Mouse (Mus musculus) liver, embryonic 11.5 days (tissue): ENCODE measurements around the gene Msi1. TPM values are rescaled to one million over a fixed set of nuclear protein-coding genes. Genes with fewer than 3 reads are reported as not detected.

Source experiments
- ATAC-seq: fragments of 200-750 bp; cut with Nextera tagmentation; replicated peaks from 2 replicates; pipeline ENCODE4 v1.8.0; 2017; ENCODE audit warnings: moderate number of reproducible peaks, mild to moderate bottlenecking, moderate TSS enrichment, moderate library complexity; ENCODE audit not compliant: low FRiP score
- DNase-seq: peaks from one replicate; pipeline ENCODE4 v3.0.0-alpha.2; 2017; ENCODE audit warnings: low spot score
- H3K27ac ChIP-seq: fragments of 300-500 bp; sonication (generic); 2 replicates; pipeline ENCODE4 v1.5.1; 2014; ENCODE audit warnings: mild to moderate bottlenecking, low read depth, low read length, control low read depth
- H3K27me3 ChIP-seq: fragments of 300-500 bp; sonication (generic); replicated peaks from 2 replicates; pipeline ENCODE4 v1.6.1; 2014; ENCODE audit warnings: low read length, mixed read lengths; ENCODE audit not compliant: control insufficient read depth, insufficient read depth
- H3K36me3 ChIP-seq: fragments of 300-500 bp; sonication (generic); 2 replicates; pipeline ENCODE4 v1.6.1; 2014; ENCODE audit warnings: mild to moderate bottlenecking, low read length, moderate library complexity, mixed read lengths; ENCODE audit not compliant: control insufficient read depth, insufficient read depth
- H3K4me1 ChIP-seq: fragments of 300-500 bp; sonication (generic); replicated peaks from 2 replicates; pipeline ENCODE4 v1.6.1; 2014; ENCODE audit warnings: low read length, mixed read lengths; ENCODE audit not compliant: control insufficient read depth, insufficient read depth
- H3K4me2 ChIP-seq: fragments of 300-500 bp; sonication (generic); 2 replicates; pipeline ENCODE4 v1.6.1; 2014; ENCODE audit warnings: mild to moderate bottlenecking, control low read depth, moderate library complexity
- H3K4me3 ChIP-seq: fragments of 300-500 bp; sonication (generic); 2 replicates; pipeline ENCODE4 v1.5.1; 2014; ENCODE audit warnings: low read depth, low read length, control low read depth
- H3K9ac ChIP-seq: fragments of 300-500 bp; sonication (generic); 2 replicates; pipeline ENCODE4 v1.6.1; 2014; ENCODE audit warnings: low read depth, low read length, control low read depth
- H3K9me3 ChIP-seq: fragments of 300-500 bp; sonication (generic); 2 replicates; pipeline ENCODE4 v1.6.1; 2016; ENCODE audit warnings: low read length, inconsistent platforms, mixed read lengths; ENCODE audit not compliant: control insufficient read depth
- WGBS: fragments of 180-500 bp; shearing (Covaris S2); extraction: QIAGEN DNeasy Blood & Tissue Kit; methylation state at CpG from one replicate; pipeline ENCODE4 v1.1.7; 2014; 5-methylcytosine and 5-hydroxymethylcytosine counted together
- polyA plus RNA-seq: library from polyadenylated mRNA; unstranded; fragments of >200 nt; fragmentation: Nextera tagmentation; extraction: Ambion mirVana; gene quantifications from 2 replicates; pipeline ENCODE4 v1.2.1, GENCODE M21; 2014

The Msi1 gene
- polyA plus RNA-seq, 1 experiment from 2014 or later, result 9.7 TPM

- ATAC-seq, result no peak
- 22% methylated on average over 17 of the region's 17 CpGs for WGBS
Measured at GRCm38 (mm10) chr5:115403436-115404140, 25.8 kb upstream of the Msi1 start.

GRCm38 (mm10) chr5:115404241-115404794, 25.1 kb upstream of the Msi1 start:
- DNase-seq, result no peak
- no peak overlapping the region for H3K9ac ChIP-seq

More at GRCm38 (mm10) chr5:115403436-115404140, 25.8 kb upstream of the Msi1 start:
- Histone ChIP-seq H3K4me2 (peak overlapping the region; percentile 30), H3K36me3 (no peaks in the 10 kb centered on the region), H3K4me1 (0 out of 2 replicates have a peak, but pooled peaks cover 3% of the 10 kb centered on the region), H3K27ac (no peak overlapping the region), H3K9me3 (no peaks in the 10 kb centered on the region), H3K27me3 (peaks cover 20% of the 10 kb centered on the region), H3K4me3 (no peak overlapping the region), H3K9ac (no peak overlapping the region)
- DNase-seq, result no peak

GRCm38 (mm10) chr5:115405205-115405604, 24.2 kb upstream of the Msi1 start:
- ATAC-seq (no peak), DNase-seq (no peak)
- no peak overlapping the region for H3K27ac ChIP-seq
- no peaks in the 10 kb centered on the region for H3K36me3 ChIP-seq
- no peaks in the 10 kb centered on the region for H3K9me3 ChIP-seq
- no peak overlapping the region for H3K4me2 ChIP-seq
- WGBS, result 66% methylated on average over 8 of the region's 8 CpGs
- 0 out of 2 replicates have a peak, but pooled peaks cover 3% of the 10 kb centered on the region for H3K4me1 ChIP-seq
- H3K27me3 ChIP-seq, result peaks cover 14% of the 10 kb centered on the region
- no peak overlapping the region for H3K4me3 ChIP-seq
- no peak overlapping the region for H3K9ac ChIP-seq

More at GRCm38 (mm10) chr5:115404241-115404794, 25.1 kb upstream of the Msi1 start:
- H3K4me1 ChIP-seq, result 0 out of 2 replicates have a peak, but pooled peaks cover 3% of the 10 kb centered on the region
- H3K27ac ChIP-seq, result no peak overlapping the region
- H3K27me3 ChIP-seq, result peaks cover 14% of the 10 kb centered on the region
- peak overlapping the region; percentile 30 for H3K4me2 ChIP-seq
- no peaks in the 10 kb centered on the region for H3K9me3 ChIP-seq
- H3K4me3 ChIP-seq, result no peak overlapping the region; the same call in 1 of the 2 replicates
- no peak for ATAC-seq
- no peaks in the 10 kb centered on the region for H3K36me3 ChIP-seq
- WGBS, result 3% methylated on average over 18 of the region's 18 CpGs

- DNase-seq, result no peak
- no peaks in the 10 kb centered on the region for H3K36me3 ChIP-seq
- H3K27ac ChIP-seq, result no peak overlapping the region
- H3K27me3 ChIP-seq, result peaks cover 14% of the 10 kb centered on the region
- WGBS, result 30% methylated on average over 9 of the region's 9 CpGs
- no peaks in the 10 kb centered on the region for H3K9me3 ChIP-seq
- H3K4me2 ChIP-seq, result peak overlapping the region; percentile 30
- H3K9ac ChIP-seq, result no peak overlapping the region
- 0 out of 2 replicates have a peak, but pooled peaks cover 3% of the 10 kb centered on the region for H3K4me1 ChIP-seq
- no peak overlapping the region for H3K4me3 ChIP-seq
- ATAC-seq, result no peak
Measured at GRCm38 (mm10) chr5:115408110-115408509, 21.3 kb upstream of the Msi1 start.

- Histone ChIP-seq H3K36me3 (no peaks in the 10 kb centered on the region; the same call in 1 of the 2 replicates), H3K27me3 (no peaks in the 10 kb centered on the region; the same call in 1 of the 2 replicates), H3K9ac (no peak overlapping the region), H3K27ac (no peak overlapping the region), H3K4me1 (no peaks in the 10 kb centered on the region), H3K9me3 (no peaks in the 10 kb centered on the region), H3K4me2 (no peak overlapping the region), H3K4me3 (no peak overlapping the region)
- WGBS, result 57% methylated on average over 24 of the region's 24 CpGs
- no peak for DNase-seq
- no peak for ATAC-seq
Measured at GRCm38 (mm10) chr5:115415111-115416085, 14.0 kb upstream of the Msi1 start.

- H3K9ac ChIP-seq, result peak overlapping the region; percentile 47; the same call in 1 of the 2 replicates
- peak overlapping the region; percentile 65 for H3K4me2 ChIP-seq
- 4% methylated on average over 18 of the region's 20 CpGs for WGBS
- peak overlapping the region; percentile 67 for H3K4me3 ChIP-seq
- no peak overlapping the region for H3K27ac ChIP-seq
- no peaks in the 10 kb centered on the region for H3K36me3 ChIP-seq
- peaks cover 79% of the 10 kb centered on the region for H3K27me3 ChIP-seq
- ATAC-seq, result no peak
- DNase-seq, result no peak
- H3K9me3 ChIP-seq, result no peaks in the 10 kb centered on the region
- H3K4me1 ChIP-seq, result peaks cover 9% of the 10 kb centered on the region; the same call in 1 of the 2 replicates
Measured at GRCm38 (mm10) chr5:115428831-115429358, 504 bp upstream of the Msi1 start.

GRCm38 (mm10) chr5:115430187-115430960, 975 bp downstream of the Msi1 start:
- Histone ChIP-seq H3K4me2 (peak overlapping the region; percentile 65), H3K4me1 (peaks cover 10% of the 10 kb centered on the region), H3K27ac (peak overlapping the region; percentile 6; the same call in 1 of the 2 replicates), H3K4me3 (peak overlapping the region; percentile 67), H3K9me3 (no peaks in the 10 kb centered on the region), H3K36me3 (no peaks in the 10 kb centered on the region), H3K9ac (peak overlapping the region; percentile 65), H3K27me3 (peaks cover 86% of the 10 kb centered on the region)
- no peak; the same call in 1 of the 2 replicates for ATAC-seq
- peak; percentile 51 for DNase-seq
- WGBS, result 1% methylated on average over 64 of the region's 73 CpGs
